Mouse (Mus musculus): ENCODE measurements around the gene Fam214b.
A peak's percentile ranks its signal among the peaks of the same experiment; 100 is the strongest.

The Fam214b gene

GRCm38 (mm10) chr4:43045659-43046302 is at the start of gene Fam214b:
Fam214b (minus strand) TSS chr4:43046220.
- peak; percentile 98 for DNase-seq (ENCODE audit: low spot score)

- no peak for DNase-seq (ENCODE audit: low spot score)
Measured at GRCm38 (mm10) chr4:43091183-43091582, 45.2 kb upstream of the Fam214b start.

- no peak for DNase-seq (ENCODE audit: low spot score)
Measured at GRCm38 (mm10) chr4:43089950-43090349, 43.9 kb upstream of the Fam214b start.

GRCm38 (mm10) chr4:43082458-43082857 is 36.4 kb upstream of the Fam214b start:
- DNase-seq (ENCODE audit: low spot score) = no peak

GRCm38 (mm10) chr4:43078071-43078718 is 32.2 kb upstream of the Fam214b start:
- DNase-seq (ENCODE audit: low spot score) = no peak

GRCm38 (mm10) chr4:43074923-43075322 is 28.9 kb upstream of the Fam214b start:
- no peak for DNase-seq (ENCODE audit: low spot score)

GRCm38 (mm10) chr4:43065471-43065870 is 19.5 kb upstream of the Fam214b start:
- no peak for DNase-seq (ENCODE audit: low spot score)

- DNase-seq (ENCODE audit: low spot score) = no peak
Measured at GRCm38 (mm10) chr4:43060286-43060685, 14.3 kb upstream of the Fam214b start.

GRCm38 (mm10) chr4:43059697-43060096 is 13.7 kb upstream of the Fam214b start:
- no peak for DNase-seq (ENCODE audit: low spot score)

- DNase-seq (ENCODE audit: low spot score) = peak; percentile 92
Measured at GRCm38 (mm10) chr4:43058753-43059654, 13.0 kb upstream of the Fam214b start, which contains the start of gene Unc13b. Unc13b (plus strand) TSS chr4:43058953.

- no peak for DNase-seq (ENCODE audit: low spot score)
Measured at GRCm38 (mm10) chr4:43058392-43058752, 12.4 kb upstream of the Fam214b start.

GRCm38 (mm10) chr4:43057654-43058053 is 11.6 kb upstream of the Fam214b start:
- DNase-seq (ENCODE audit: low spot score) = no peak

GRCm38 (mm10) chr4:43052627-43053026 is 6.6 kb upstream of the Fam214b start:
- no peak for DNase-seq (ENCODE audit: low spot score)

GRCm38 (mm10) chr4:43047231-43047630 is 1.2 kb upstream of the Fam214b start:
- no peak for DNase-seq (ENCODE audit: low spot score)

- no peak for DNase-seq (ENCODE audit: low spot score)
Measured at GRCm38 (mm10) chr4:43046607-43047006, 587 bp upstream of the Fam214b start.

- no peak for DNase-seq (ENCODE audit: low spot score)
Measured at GRCm38 (mm10) chr4:43045285-43045658, 748 bp downstream of the Fam214b start.

GRCm38 (mm10) chr4:43044673-43045072 is 1.3 kb downstream of the Fam214b start:
- DNase-seq (ENCODE audit: low spot score) = no peak

GRCm38 (mm10) chr4:43043644-43044357 is 2.2 kb downstream of the Fam214b start:
- peak; percentile 70 for DNase-seq (ENCODE audit: low spot score)

- no peak for DNase-seq (ENCODE audit: low spot score)
Measured at GRCm38 (mm10) chr4:43040881-43041547, 5.0 kb downstream of the Fam214b start.

GRCm38 (mm10) chr4:43040114-43040572 is 5.9 kb downstream of the Fam214b start:
- DNase-seq (ENCODE audit: low spot score) = peak; percentile 94

GRCm38 (mm10) chr4:43039609-43040008 is 6.4 kb downstream of the Fam214b start:
- DNase-seq (ENCODE audit: low spot score) = no peak

Measured in ovary, postnatal 36 days (tissue).